Mouse (Mus musculus) liver (tissue): ENCODE results near the gene Srf.
A peak's percentile ranks its signal among the peaks of the same experiment; 100 is the strongest.

Experiments
- DNase-seq: peaks from one replicate; pipeline ENCODE4 v3.0.0-alpha.2; 2020; ENCODE audit warnings: mixed read lengths

Gene Srf

DNA sequence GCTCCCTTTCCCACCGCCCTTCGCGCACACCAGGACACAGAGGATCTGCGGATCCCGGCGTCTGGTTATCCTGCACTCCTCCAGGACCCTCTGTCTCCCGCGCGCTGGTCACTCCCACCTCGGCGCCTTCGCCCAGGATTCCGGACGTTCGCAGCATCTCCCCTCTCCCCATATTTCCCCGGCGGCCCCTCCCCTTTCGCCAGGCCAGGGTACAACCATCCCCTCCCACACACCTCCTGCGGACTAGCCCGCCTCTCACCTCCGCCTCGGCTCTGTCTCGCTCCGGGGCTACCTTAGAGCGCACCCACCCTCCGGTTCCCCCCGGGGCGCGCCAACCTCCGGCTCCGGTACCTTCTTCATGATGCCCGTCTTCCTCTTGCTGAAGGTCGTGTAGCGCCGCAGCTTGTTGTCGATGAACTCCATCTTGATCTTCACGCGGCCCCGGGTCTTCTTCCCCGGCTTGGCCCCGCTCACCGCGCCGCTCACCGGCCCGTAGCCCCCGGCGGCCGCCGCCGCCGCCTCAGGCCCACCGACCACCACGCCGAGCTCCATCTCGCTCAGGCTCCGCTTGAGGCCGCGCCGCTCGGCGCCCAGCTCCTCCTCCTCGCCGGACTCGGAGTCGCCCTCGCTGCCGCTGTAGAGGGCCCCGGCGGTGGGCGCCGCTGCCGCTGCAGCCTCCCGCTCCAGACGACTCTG lies 850 bp downstream of the Srf start:
- peak; percentile 51 for DNase-seq

GRCm38 (mm10) chr17:46554646-46554976 lies 1.4 kb downstream of the Srf start:
- DNase-seq: no peak

- no peak for DNase-seq
Measured at GRCm38 (mm10) chr17:46553926-46554325, 2.0 kb downstream of the Srf start.

GRCm38 (mm10) chr17:46553469-46553868 lies 2.5 kb downstream of the Srf start:
- no peak for DNase-seq

GRCm38 (mm10) chr17:46552841-46553423 lies 3.0 kb downstream of the Srf start:
- peak; percentile 68 for DNase-seq

GRCm38 (mm10) chr17:46552151-46552550 lies 3.8 kb downstream of the Srf start:
- DNase-seq: no peak

GRCm38 (mm10) chr17:46551369-46551768 lies 4.6 kb downstream of the Srf start:
- DNase-seq: no peak

- DNase-seq: no peak
Measured at GRCm38 (mm10) chr17:46550904-46551303, 5.1 kb downstream of the Srf start.

GRCm38 (mm10) chr17:46549642-46550041 lies 6.3 kb downstream of the Srf start:
- no peak for DNase-seq

GRCm38 (mm10) chr17:46549193-46549592 lies 6.8 kb downstream of the Srf start:
- DNase-seq: peak; percentile 62

DNA sequence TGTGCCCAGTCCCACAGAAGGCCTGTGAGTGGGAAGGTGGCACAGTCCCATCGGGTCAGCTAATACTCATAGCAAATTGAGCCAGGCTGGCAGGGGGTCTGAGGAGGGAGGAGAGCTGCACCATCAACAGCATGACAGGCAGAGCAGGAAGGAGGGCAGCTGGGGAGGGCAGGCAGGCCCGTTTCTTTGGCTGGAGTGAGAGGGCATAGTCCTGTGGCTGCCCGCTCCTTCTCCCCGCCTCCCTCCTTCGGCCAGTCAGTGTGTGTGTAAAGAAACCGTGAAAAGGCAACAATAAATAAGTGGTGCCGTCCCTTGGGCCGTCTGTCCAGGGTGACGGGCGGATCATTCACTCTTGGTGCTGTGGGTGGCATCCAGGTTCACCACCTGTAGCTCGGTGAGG lies 7.2 kb downstream of the Srf start:
- no peak for DNase-seq

DNA sequence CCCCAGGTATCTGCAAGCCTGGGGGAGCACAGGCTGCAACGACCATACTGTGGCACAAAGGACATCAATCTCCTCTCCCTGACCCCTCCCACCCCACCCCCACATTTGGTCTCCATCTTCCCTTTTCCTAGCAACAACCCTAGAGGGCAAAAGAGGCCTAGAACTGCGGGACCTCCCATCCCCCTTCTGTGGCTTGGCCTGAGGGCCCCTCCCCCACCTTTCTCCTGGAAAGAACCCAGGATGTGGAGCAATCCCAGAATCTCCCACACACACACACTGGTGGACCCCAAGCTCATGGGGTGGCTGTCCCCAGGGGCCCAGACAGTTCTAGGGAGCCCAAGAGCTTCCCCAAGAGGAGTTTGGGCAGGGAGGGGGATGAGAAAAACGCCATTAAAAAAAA lies 8.1 kb downstream of the Srf start:
- DNase-seq: no peak

DNA sequence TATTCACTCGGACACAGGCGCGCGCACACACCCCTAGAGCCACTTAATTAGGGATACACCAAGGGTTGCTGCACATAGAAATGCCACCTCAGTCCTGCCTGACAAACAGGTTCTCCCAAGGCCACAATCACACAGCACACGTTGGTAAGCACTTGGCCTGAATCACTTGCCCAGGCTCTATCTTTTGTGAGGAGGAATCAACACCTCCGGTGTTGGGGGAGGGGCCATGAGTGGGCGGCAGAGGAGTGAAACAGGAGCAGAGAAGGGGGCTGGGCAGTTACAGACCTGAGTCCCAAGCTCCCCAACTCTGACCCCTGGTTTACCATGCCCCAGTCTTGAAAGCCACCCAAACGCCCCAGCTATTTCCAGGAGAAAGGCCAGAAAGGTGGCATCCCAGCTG lies 9.0 kb downstream of the Srf start:
- no peak for DNase-seq

DNA sequence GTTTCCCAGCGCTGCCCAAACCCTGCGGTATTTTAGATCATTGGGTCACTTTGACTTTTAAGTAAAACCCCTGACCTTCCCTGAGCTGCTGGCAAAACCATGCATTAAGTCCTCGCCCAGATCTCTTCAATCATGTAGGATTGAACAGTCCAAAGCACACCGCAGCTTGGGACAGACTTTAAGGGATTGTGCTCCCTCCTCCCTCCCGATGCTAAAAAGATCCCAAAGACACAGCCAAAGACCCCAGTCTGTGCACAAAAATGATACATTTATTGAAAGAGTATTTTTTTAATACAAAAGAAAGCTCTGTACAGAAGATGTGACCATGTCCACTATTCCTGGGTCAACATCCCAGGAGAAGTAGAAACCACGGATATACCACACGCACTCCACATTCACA lies 9.4 kb downstream of the Srf start:
- no peak for DNase-seq

DNA sequence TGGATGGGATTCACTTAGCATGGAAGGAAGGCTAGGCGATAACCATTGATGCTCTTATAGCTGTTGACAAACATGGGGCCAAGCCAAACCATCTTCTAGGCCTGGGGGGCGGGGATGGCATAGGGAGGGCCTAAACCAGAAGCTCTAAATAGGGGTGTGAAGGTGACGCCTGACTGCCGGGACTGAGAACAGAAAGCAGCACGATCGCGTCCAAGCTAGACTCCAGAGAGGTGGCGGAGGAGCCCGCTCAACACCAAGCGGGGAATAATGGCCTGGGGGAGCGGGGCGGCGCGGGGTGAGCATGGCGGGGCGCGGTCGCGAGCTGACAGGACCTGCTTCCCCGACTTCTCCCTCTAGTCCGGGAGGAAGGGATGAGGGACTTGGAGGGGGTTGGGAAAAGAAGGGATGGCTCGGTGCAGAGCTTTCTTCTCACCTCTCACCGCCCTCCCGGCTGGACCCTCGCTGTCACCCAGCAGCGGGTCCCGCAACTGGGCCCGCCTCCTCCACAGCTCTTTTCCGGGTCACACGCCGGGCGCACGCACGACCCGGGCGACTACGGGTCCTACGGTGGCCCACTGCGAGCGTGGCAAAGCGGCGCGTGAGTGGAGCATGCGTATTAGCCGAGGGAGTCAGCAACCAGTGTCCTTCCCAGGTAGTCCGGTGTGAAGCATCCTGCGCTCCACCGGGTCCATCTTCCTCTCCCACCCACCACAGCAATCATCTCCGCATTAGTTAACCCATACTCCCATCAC lies 10.0 kb downstream of the Srf start, which contains the start of gene Cul9:
Cul9 (minus strand) TSS at position 576 of the 752 bp plus-strand sequence.
- DNase-seq: no peak

DNA sequence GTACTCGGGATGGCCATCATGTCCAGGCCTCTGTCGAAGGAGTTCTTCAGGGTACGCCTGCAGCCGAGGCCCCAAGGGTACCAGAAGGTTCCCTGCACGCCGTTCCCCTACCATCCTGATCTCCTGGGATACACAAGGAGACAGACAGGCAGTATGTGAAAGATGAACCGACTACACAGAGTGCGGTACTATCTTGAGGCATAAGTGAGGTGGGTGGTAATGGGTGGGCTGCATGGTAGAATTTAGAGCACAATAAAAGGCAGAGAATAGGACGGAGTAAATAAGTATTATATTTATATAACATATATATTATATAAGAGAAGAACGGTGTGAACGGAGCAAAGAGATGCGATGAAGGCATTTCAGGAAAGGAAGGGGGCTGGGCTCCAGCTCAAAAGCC lies 12.3 kb downstream of the Srf start:
- no peak for DNase-seq

DNA sequence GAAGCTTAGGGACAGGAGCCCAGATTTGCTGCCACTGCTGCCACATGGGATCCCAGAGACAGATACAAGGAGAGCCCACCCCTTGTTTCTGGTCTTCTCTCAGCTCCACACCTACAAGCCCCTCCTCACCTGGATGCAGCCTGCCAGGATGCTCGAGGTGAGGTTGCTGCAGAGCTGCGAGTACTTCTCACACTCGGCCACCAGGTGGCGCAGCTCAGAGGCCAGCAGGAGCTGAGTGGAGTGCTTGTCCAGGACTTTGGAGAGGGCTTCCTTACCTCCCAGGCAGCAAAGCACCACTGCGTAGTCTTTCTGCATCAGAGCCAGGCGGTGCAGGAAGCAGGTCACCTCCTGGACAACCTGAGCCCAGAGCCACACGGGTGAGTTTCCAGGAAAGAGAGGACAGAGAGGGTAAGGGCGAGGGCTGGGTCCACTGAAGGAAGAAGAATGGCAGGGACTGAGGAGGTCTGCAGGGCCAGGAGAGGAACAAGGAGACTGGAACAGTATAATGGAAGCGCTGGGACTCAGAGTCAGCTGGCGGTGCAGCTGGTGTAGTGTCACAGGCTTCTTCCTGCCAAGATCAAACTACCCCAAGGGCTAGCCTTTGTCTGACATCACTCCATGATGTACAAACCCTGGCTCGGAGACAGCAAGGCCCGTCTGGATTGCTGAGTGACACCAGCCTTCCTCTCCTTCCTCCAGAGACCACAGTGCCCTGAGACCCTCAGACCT lies 30.2 kb downstream of the Srf start:
- peak; percentile 79 for DNase-seq

DNA sequence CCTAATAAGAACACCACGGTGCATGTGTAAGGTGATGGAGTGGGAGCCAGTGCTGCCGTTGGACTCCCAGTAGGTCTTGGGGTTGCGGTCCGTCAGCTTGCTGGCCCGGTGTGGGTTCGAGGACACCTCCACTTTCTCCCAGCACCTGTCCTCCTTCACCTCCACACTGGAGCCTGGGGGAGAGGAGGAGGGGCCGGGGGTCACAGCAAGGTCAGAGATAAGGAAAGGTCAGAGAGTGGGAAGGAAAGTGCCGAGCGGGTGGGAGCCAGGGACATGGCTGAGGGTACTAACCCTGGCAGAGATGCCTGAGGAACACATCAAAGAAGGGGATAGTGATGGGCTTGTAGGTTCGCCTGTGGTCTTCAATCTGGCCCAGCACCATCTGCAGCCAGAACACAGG lies 30.9 kb downstream of the Srf start:
- DNase-seq: no peak

DNA sequence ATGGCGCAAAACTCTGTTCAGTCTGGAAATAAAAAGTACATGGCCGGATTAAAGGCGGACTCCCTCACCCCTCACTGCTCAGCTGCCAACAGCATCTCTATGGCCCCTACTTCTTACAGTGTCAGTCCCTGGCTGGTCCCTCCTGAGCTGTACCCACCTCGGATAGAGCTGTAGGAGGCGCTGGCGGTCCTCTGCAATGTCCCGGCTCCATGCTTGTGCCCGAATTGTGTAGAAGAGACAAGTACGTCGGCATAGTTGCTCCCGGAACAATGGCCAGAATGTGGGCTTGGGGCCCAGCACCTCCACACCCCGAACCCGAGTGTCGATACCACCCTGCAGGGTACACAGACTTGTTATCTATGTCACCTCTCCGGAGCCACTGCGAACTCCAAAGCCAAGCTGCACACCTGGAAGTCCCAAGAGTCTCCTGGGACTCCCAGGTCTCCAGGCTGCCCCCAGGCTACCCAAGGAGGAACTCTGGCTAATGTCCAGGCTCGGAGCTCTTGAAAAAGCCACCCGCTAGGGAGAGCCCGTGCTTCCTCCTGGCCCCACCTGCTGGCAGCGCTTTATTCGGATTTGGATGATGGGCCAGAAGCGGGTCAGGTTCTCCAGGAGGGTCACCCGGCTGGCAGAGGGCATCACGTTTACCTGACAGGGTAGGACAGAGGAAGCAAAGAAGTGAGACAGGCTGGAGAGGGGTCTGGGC lies 33.9 kb downstream of the Srf start:
- DNase-seq: no peak

GRCm38 (mm10) chr17:46521174-46521573 lies 34.8 kb downstream of the Srf start:
- no peak for DNase-seq

DNA sequence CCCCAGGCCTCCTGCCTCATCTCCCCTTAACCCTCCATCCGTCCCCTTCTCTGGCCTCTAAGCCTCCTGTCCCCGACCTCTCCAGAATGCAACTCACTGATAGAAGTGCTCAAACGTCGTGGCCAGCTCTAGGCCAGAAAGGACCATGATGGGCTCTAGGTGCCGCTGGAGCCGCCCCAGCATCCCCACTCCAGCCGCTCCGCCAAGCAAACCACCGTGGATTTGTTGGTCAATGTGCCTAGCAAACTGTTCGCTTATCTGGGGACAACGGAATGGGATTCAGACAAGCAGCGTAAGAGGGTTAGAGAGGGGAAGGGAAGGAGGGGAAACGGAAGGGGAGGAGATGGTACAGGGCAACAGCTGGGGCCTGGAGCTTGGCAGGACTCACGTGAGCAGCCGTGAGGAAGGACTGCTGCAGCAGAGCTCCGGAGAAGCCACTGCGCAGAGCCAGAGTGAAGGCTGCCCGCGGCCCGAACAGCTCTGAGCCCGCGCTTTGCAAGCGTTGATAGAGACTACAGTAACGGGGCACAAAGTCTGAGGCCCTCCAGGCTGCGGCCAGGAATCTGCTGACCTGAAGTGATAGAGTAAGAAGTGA lies 35.5 kb downstream of the Srf start:
- DNase-seq: peak; percentile 25

DNA sequence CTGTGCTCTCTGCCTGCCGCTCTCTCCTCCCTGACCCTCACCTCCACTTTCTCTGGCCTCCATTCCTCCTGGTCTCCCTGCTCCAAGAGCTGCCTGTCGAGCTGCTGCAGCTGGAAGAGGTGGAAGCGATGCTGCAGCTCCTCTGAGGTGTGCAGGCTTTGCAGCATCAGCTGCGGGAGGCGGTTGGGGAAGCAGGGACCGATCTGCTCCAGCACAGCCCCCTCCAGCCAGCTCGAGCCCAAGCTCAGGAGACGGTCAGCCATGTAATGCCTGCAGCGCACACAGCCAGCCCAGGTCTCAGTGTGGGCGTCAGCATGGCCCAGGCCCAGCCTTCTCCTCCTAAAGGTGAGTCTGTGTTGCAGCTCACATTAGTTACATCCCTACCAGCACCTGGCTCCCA lies 36.0 kb downstream of the Srf start:
- no peak for DNase-seq

DNA sequence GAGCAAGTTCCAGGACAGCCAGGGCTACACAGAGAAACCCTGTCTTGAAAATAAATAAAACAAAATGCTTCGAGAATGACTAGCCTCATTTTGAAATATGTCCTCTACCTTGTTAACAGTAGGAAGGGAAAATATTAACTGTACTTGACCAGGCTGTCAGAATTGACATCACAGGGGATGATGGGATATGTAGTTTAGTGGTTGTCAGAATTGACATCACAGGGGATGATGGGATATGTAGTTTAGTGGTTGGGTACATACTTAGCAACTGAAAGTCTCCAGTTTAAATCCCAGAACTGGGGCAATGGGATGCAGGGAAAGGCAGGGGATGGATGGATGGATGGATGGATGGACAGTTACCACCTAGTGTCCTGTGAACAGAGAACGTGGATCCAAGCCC lies 42.6 kb downstream of the Srf start:
- no peak for DNase-seq
